Mouse (Mus musculus) bone marrow macrophage, adult 2 months (primary cell): ENCODE results near the gene Donson.

Source experiments
- CTCF ChIP-seq: IDR thresholded peaks from 2 replicates; pipeline ENCODE4 v1.5.1; 2012; ENCODE audit warnings: low read depth, mild to moderate bottlenecking, low read length, moderate library complexity
- POLR2A ChIP-seq: IDR thresholded peaks from 2 replicates; pipeline ENCODE4 v1.6.1; 2012; ENCODE audit warnings: mild to moderate bottlenecking, low read depth, low read length, borderline replicate concordance

- TF ChIP-seq CTCF = no peak
- TF ChIP-seq POLR2A = no peak
These were observed 36.4 kb downstream of the Donson start for GRCm38 (mm10) chr16:91652191-91652590.
